Mouse (Mus musculus): Measurements from ENCODE around the gene Metrn.

GRCm38 (mm10) chr17:25744311-25744710 is 52.6 kb downstream of the Metrn start:
- TF ChIP-seq CTCF (IDR thresholded peaks at IDR 0.05; ENCODE audit: control insufficient read depth, insufficient read depth, insufficient read length) (no peak), CEBPB (IDR thresholded peaks at IDR 0.05; ENCODE audit: low read depth) (no peak), USF1 (IDR thresholded peaks at IDR 0.05; ENCODE audit: low read depth) (no peak), FOSL1 (IDR thresholded peaks at IDR 0.05; ENCODE audit: insufficient read depth, low read length, poor library complexity, severe bottlenecking) (no peak)
